Comparison of ENCODE assay signal across 1 mouse cellular context in genomic region chr17:47676581-47676980, GRCm38 (mm10).
A peak's percentile ranks its signal among the peaks of the same experiment; 100 is the strongest.
TF ChIP-seq lines count a peak whose summit lies in the region.

No protein-coding gene starts in this region.

TF ChIP-seq in MEL, 35 proteins besides CTCF, POLR2A, EP300 and RAD21 (continued from another document):
- TF ChIP-seq SMC3 (IDR thresholded peaks at IDR 0.05; ENCODE audit: low read depth, low read length) (peak; percentile 83), ZC3H11A (IDR thresholded peaks at IDR 0.05; ENCODE audit: low read depth, low read length) (peak; percentile 48)
